Mouse (Mus musculus) heart, adult 2 months (tissue): ENCODE measurements around the gene Bend3.

Experiments
- CTCF ChIP-seq: fragments of 200-600 bp; IDR thresholded peaks from 2 replicates; pipeline ENCODE4 v1.8.1; 2022; ENCODE audit warnings: antibody characterized with exemption, mild to moderate bottlenecking, moderate library complexity
- EP300 ChIP-seq: fragments of 200-500 bp; IDR thresholded peaks from 2 replicates; pipeline ENCODE4 v1.6.1; 2011; ENCODE audit warnings: low read depth, low read length, control low read depth; ENCODE audit not compliant: insufficient read depth
- POLR2A ChIP-seq: fragments of 200-500 bp; IDR thresholded peaks from 2 replicates; pipeline ENCODE4 v1.6.1; 2011; ENCODE audit warnings: mild to moderate bottlenecking, low read depth, low read length, control low read depth; ENCODE audit not compliant: insufficient read depth

DNA sequence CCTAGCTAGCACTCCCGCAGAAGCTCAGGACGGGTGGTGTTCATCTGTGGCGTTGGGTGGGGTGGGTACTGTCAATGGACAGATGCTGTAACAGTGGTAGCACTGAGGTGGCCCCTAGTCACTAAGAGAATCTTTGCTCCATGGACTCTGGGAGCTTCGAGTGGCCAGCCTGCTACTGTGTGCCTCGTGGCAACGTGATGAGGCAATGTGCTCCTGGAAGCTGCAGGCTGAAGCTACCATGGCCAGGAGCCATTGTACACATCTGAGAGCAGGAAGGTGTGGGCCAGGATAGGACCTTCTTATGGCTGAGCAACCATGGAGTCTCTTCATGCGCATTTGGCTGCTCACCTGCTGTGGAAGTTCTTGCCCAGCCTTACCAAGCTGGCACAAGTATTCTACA lies 30.6 kb downstream of the Bend3 start:
- no peak for TF ChIP-seq EP300
- TF ChIP-seq CTCF = no peak
- no peak for TF ChIP-seq POLR2A
